Mouse (Mus musculus) liver, embryonic 14.5 days (tissue): ENCODE data around the gene Hadha.

Experiments used
- CTCF ChIP-seq: IDR thresholded peaks from 2 replicates; pipeline ENCODE4 v1.5.1; 2016; ENCODE audit warnings: antibody characterized with exemption, low read depth, control low read depth
- EP300 ChIP-seq: IDR thresholded peaks from 2 replicates; pipeline ENCODE4 v1.6.1; 2016; ENCODE audit warnings: antibody characterized with exemption, low read depth

DNA sequence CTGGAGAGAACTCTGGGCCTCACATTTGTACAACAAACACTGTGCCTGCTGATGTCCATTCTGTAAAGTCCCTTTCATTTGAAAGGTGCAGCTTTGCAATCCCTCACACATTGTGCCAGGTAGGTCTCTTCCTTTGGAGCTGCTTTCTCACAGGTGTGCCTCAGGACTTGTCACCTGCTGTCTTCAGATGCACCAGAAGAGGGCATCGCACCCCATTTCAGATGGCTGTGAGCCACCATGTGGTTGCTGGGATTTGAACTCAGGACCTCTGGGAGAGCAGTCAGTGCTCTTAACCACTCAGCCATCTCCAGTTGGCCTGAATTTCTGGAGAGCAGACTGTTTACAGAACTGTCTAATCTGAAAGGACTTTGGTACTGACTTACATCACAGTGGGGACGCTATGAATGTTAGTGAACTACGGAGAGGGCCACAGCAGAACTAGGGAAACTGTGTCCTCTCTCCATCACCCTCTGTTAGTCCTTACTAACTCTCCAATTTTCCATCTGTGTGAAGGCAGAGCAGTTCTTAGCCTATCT, 42.4 kb downstream of the Hadha start:
- peak; percentile 42 for TF ChIP-seq CTCF
- TF ChIP-seq EP300 = no peak
